Mouse (Mus musculus): Measurements from ENCODE around the gene Ppm1l.
"Not testable (repeated sequence)": the region's sequence is repeated elsewhere in the genome, so short reads cannot be mapped to it uniquely, and the experiment has no call there.

Ppm1l gene

DNA sequence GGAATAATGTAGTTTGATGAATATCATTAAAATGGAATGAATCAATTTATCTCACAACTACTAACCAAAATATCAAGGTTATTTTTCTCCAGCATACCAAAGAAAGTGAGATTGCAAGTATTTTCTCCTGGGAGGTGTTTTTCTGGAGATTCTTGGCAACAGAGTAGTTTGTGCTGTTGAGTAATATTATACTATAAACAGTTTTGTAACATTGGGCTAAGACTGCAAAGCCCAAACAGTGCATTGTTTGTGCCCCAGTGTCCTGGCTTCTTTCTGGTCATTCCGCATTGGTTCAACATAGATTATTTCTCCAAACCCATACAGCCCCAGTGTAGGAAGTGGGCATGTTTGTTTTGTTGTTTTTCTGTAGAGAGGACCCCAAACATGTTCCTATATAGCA is 227.1 kb downstream of the Ppm1l start:
- DNase-seq (ENCODE audit: low spot score), result no peak

- no peak for DNase-seq (ENCODE audit: low spot score)
Measured at GRCm38 (mm10) chr3:69545017-69545416, 228.4 kb downstream of the Ppm1l start.

DNA sequence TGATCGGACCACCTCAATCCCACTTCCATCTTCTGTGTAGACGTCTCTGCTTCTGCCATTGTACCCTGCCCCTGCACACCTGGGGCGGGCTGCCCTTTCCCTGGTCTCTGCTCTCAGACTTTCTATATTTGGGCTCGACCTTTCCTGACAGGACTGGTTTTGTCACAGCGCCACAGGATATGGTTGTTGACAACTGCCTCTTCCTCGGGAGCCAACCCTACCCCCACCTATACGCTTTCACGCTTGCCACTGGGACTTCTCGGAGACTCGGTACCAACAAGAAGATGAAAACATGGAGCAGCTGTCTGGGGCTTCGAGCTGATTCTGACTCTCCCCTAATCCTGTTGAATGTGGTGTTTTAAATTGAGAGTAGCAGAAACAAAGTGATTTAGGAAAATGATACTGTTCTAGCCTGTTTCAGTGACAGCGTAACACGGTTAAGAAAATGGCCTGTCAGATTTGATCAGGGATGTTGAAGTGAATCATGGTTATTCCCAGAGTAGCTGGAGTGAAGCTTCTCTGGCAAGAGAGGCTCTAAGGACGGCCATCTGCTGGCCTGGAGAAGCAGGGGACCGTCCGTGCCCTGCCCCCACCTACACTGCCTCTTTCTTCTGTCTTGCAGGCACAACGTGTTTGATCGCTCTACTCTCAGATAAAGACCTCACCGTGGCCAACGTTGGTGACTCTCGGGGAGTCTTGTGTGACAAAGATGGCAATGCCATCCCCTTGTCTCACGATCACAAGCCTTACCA is 232.2 kb downstream of the Ppm1l start:
- DNase-seq (ENCODE audit: low spot score), result no peak

- DNase-seq (ENCODE audit: low spot score), result no peak
Measured at GRCm38 (mm10) chr3:69549602-69550001, 232.9 kb downstream of the Ppm1l start.

DNA sequence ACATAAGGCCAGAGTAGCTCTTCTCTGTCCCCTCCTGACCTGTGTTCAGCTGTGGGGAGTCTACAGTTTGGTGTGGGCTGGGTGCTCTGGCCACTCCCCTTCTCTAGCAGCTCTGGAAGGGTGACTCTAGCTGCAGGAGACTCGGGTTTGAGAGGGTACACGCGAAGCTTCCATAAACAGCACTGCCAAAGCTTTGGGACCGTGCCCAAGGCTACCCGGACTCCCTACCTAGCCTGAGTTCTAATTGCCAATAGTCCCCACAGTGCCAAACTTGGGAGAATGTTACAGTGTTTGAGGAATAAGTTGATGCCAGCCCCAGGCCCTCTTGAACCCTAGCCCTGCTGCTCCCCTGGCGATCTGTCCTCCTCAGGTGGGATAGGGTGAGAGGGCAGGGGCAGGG is 238.8 kb downstream of the Ppm1l start:
- peak; percentile 12 for DNase-seq (ENCODE audit: low spot score)

- DNase-seq (ENCODE audit: low spot score), result no peak
Measured at GRCm38 (mm10) chr3:69556092-69556778, 239.6 kb downstream of the Ppm1l start.

- DNase-seq (ENCODE audit: low spot score), result no peak
Measured at GRCm38 (mm10) chr3:69559316-69559974, 242.8 kb downstream of the Ppm1l start.

DNA sequence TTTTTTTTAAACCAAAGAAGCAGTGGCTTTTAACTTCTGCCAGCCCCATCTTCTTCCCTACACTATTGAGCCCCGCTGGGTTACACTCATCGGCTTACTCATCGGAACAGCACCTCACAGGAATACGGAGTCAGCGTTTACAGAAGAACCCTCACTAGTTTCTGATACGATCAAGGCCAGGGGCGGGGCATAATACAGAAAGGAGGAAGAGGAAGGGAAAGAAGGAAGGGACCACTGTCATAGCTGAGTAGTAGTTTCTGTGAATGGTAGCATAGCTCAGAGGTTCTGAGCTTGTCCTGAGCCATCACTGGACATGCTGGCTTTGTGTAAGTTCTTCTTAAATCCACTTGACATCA is 243.3 kb downstream of the Ppm1l start:
- no peak for DNase-seq (ENCODE audit: low spot score)

DNA sequence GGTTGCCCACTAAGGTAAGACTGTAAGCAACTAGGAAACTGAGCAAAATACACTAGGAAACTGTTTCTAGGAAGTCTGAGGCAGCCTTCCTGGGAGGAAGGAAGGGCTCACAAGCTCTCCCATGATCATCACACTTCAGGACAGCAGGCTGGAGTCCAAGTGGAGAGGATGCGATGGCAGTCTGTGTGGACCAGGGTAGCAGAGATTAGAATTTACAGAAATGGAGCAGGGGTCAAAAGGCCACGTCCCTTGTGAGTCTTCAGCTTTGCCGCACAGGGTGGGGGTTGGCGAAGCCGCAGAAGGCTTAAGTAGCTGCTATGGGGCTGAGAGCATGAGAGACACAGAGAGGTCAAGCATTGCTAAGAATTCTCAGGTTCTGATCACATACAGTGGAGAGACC is 245.0 kb downstream of the Ppm1l start:
- no peak for DNase-seq (ENCODE audit: low spot score)

DNA sequence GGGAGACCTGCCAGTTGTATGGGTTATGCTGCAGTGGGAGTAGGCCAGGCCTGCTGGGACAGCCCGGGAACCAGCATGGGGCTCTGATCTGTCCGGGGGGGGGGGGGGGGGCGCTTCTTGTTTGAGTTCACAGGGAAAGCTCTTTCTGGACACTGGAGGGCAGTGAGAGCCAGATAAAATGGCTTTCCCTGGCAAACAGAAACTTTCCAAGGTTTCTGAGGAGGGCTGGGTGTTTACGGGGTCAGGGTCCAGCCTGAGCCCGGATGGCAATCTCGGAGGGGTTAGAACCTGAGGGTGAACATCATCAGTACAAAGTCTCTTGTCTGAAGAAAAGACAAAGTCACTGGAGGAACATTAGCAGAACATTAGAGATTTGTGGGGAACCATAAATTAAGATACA is 246.7 kb downstream of the Ppm1l start:
- DNase-seq (ENCODE audit: low spot score), result no peak

GRCm38 (mm10) chr3:69565586-69565985 is 248.9 kb downstream of the Ppm1l start:
- not testable (repeated sequence) for DNase-seq (ENCODE audit: low spot score)

DNA sequence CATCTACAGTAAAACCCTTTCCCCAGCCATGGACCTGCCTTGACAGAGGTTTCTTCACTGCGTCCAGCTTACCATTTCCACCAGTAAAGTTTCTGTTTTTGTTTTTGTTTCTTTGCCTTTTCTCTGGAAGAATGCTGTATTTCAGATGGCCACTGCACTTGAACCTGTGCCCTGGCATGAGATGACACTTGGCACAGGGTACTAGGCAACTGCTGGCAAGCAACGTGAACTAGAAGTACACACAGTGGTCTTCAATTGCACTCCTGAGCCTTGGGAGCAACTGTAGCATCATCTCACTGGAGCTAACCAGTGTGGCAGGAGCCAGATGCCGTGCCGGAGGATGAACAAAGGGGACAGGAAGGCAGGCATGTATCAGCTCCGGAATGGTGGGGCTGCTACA is 255.9 kb downstream of the Ppm1l start:
- no peak for DNase-seq (ENCODE audit: low spot score)

- no peak for DNase-seq (ENCODE audit: low spot score)
Measured at GRCm38 (mm10) chr3:69575577-69575976, 258.9 kb downstream of the Ppm1l start.

- no peak for DNase-seq (ENCODE audit: low spot score)
Measured at GRCm38 (mm10) chr3:69576715-69577114, 260.1 kb downstream of the Ppm1l start.

DNA sequence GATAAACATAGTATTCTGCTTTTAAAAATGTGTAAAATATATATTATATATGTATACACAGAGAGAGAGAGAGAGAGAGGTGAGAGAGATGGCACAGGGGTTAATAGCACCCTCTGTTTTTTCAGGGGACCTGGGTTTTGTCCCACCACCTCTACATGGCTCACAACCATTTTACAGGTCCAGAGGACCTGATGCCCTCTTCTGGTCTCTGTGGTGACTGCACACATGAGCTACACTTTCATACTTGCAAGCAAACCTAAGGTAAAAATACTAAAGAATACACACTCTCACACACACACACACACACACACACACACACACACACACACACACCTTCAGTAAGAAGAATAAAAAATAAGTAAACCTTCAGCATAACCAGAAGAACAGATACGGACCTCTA is 262.1 kb downstream of the Ppm1l start:
- DNase-seq (ENCODE audit: low spot score), result no peak

DNA sequence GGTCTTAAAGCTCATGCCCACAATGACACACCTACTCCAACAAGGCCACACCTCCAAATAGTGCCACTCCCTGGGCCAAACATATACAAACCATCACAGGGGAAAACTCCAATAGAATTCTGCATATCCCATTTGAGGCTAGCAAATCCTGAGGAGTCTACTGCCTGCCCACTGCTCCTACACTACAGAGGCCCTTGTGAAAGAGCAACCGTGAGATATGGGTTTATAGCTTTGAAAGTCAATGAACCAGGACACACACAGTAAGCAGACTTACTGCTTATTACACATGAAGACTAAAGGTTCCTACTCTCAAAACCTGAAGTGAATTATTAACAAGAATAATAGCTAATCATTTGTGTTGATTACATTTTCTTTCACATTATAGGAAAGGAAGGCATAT is 267.1 kb downstream of the Ppm1l start:
- no peak for DNase-seq (ENCODE audit: low spot score)

GRCm38 (mm10) chr3:69588101-69588760 is 271.6 kb downstream of the Ppm1l start:
- DNase-seq (ENCODE audit: low spot score), result no peak

DNA sequence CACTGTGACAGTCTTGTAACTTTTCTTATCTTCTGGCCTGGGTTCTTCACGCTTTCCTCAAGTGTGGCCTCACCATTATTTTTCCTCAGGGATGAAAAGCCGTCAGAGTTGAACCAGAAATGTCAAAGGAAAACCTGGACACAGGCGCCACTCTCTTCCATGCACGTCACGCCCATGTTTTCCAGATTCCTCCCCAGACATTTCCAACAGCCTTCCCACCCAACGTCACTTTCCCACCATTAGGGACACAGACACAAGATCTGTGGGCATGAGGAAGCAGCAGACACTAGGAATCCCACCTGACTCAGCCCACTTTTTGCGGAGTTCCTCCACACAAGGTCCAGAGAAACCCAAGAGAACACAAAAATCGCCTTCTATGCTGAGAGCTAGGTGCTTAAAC is 276.8 kb downstream of the Ppm1l start:
- no peak for DNase-seq (ENCODE audit: low spot score)

GRCm38 (mm10) chr3:69594071-69594470 is 277.4 kb downstream of the Ppm1l start:
- no peak for DNase-seq (ENCODE audit: low spot score)

- no peak for DNase-seq (ENCODE audit: low spot score)
Measured at GRCm38 (mm10) chr3:69596116-69596515, 279.5 kb downstream of the Ppm1l start.

DNA sequence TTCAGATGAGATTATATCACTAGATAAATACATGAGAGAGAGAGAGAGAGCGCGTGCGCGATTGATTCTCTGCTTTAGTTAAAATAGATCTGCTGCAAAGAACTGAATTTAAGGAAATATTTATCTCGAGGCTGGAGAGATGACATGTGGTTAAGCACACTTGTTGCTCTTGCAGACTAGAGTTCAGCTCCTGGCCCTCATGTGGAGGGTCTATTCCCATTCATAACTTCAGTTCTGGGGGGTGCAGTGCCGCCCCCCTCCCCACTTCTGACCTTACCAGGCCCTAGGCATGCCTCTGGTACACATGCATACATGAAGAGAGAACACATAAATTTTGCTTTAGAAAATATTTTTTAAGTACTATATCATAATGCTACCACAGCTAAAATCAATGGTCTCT is 280.6 kb downstream of the Ppm1l start:
- DNase-seq (ENCODE audit: low spot score), result no peak

DNA sequence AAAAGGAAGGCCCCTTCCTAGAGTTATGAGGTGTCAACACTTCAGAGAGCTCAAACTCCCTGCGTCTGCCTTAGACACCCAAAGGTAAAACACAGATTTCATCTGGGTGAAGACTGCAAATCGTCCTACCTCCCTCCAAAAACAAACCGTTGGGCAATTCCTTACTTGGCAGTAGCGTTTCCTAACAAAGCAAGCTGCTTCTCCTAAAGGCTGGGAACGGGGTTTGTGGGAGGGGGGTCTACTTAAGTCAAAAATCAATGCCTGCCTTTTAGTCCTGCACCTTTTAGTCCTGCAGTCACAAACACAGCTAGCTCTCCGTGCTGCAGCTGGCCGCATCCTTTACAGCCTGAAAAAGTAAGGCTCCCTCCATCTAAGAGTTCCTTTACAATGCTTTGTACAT is 281.2 kb downstream of the Ppm1l start:
- no peak for DNase-seq (ENCODE audit: low spot score)
